Mouse (Mus musculus) liver, embryonic 14.5 days (tissue): Measurements from ENCODE around the gene Ubash3b.

ENCODE experiments used
- CTCF ChIP-seq: IDR thresholded peaks from 2 replicates; pipeline ENCODE4 v1.5.1; 2016; ENCODE audit warnings: antibody characterized with exemption, low read depth, control low read depth
- EP300 ChIP-seq: IDR thresholded peaks from 2 replicates; pipeline ENCODE4 v1.6.1; 2016; ENCODE audit warnings: antibody characterized with exemption, low read depth

DNA sequence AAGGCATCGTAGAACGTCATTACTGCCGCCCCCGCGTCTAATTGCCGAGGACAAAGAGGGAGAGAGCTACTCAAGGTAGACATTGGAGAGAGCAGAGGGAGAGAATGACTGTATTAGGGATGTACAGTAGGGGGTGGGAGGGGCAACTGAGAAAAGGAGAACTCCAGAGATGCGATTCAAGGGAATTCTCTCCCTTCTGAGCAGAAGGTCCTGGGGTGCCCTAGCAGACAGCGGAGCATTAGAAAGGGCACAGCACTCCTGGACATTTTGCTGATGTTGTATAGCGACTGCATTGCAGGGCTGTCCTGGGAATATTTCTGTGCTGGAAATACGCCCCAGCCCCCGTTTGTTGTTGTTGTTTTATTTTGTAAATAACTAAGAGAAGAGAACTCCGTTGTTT lies 45.2 kb upstream of the Ubash3b start:
- TF ChIP-seq CTCF (no peak), EP300 (no peak)
